Mouse (Mus musculus) stomach, postnatal 0 days (tissue): ENCODE data around the gene Cth. TPM values are rescaled to one million over a fixed set of nuclear protein-coding genes. Genes with fewer than 3 reads are reported as not detected.
A peak's percentile ranks its signal among the peaks of the same experiment; 100 is the strongest.
"Not testable (repeated sequence)": the region's sequence is repeated elsewhere in the genome, so short reads cannot be mapped to it uniquely, and the experiment has no call there.

Source experiments
- ATAC-seq: fragments of 200-750 bp; cut with Nextera tagmentation; 2 replicates; pipeline ENCODE4 v1.8.0; 2017; ENCODE audit not compliant: low FRiP score, low TSS enrichment
- DNase-seq: peaks from one replicate; pipeline ENCODE4 v3.0.0-alpha.2; 2016; ENCODE audit warnings: low spot score
- H3K27ac ChIP-seq: fragments of 300-500 bp; sonication (generic); replicated peaks from 2 replicates; pipeline ENCODE4 v1.5.1; 2014; ENCODE audit warnings: mild to moderate bottlenecking, control low read depth
- H3K27me3 ChIP-seq: fragments of 300-500 bp; sonication (generic); 2 replicates; pipeline ENCODE4 v1.6.1; 2014; ENCODE audit warnings: low read length; ENCODE audit not compliant: control insufficient read depth, insufficient read depth
- H3K36me3 ChIP-seq: fragments of 300-500 bp; sonication (generic); 2 replicates; pipeline ENCODE4 v1.6.1; 2014; ENCODE audit warnings: low read length, mixed read lengths; ENCODE audit not compliant: control insufficient read depth, insufficient read depth
- H3K4me1 ChIP-seq: fragments of 300-500 bp; sonication (generic); replicated peaks from 2 replicates; pipeline ENCODE4 v1.6.1; 2014; ENCODE audit warnings: antibody characterized with exemption; ENCODE audit not compliant: control insufficient read depth, insufficient read depth
- H3K4me2 ChIP-seq: fragments of 300-500 bp; sonication (generic); replicated peaks from 2 replicates; pipeline ENCODE4 v1.6.1; 2014; ENCODE audit warnings: low read depth, mild to moderate bottlenecking, control low read depth, moderate library complexity
- H3K4me3 ChIP-seq: fragments of 300-500 bp; sonication (generic); 2 replicates; pipeline ENCODE4 v1.5.1; 2014; ENCODE audit warnings: low read depth, low read length, control low read depth
- H3K9ac ChIP-seq: fragments of 300-500 bp; sonication (generic); 2 replicates; pipeline ENCODE4 v1.6.1; 2014; ENCODE audit warnings: mild to moderate bottlenecking, low read length, control low read depth, mixed read lengths
- H3K9me3 ChIP-seq: fragments of 300-500 bp; sonication (generic); 2 replicates; pipeline ENCODE4 v1.6.1; 2016; ENCODE audit warnings: low read length; ENCODE audit not compliant: control insufficient read depth
- CTCF ChIP-seq: IDR thresholded peaks from 2 replicates; pipeline ENCODE4 v1.5.1; 2016; ENCODE audit warnings: antibody characterized with exemption, low read depth, mild to moderate bottlenecking, moderate library complexity
- EP300 ChIP-seq: optimal IDR thresholded peaks from 2 replicates; pipeline ENCODE3; 2016; ENCODE audit warnings: antibody characterized with exemption
- WGBS: fragments of 180-500 bp; shearing (Covaris S2); extraction: QIAGEN DNeasy Blood & Tissue Kit; methylation state at CpG from one replicate; pipeline ENCODE4 v1.1.7; 2014; 5-methylcytosine and 5-hydroxymethylcytosine counted together
- polyA plus RNA-seq: library from polyadenylated mRNA; unstranded; fragments of >200 nt; fragmentation: Nextera tagmentation; extraction: Ambion mirVana; gene quantifications from 2 replicates; pipeline ENCODE4 v1.2.1, GENCODE M21; 2015

Gene Cth
- polyA plus RNA-seq, 1 experiment from 2014 or later = 8.5 TPM

DNA sequence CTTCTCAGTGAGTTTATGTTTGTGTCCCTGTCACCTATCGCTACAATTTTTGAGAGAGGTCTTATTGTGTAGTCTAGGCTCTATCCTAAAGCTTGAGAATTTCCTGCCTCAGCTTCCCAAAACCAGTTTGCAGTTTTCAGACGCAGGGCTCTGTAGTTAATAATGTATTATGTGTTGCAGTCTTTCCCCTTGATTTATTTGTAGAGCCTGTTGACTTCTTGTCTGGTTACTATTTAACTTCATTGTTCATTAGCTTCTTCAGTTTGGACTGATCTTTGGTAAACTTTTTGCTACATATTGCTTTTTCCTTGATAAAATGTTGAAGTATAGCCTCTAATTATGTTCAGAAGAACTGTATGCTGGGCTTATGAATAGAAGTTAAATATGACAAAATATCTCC, 27.8 kb upstream of the Cth start:
- H3K9ac ChIP-seq = no peak overlapping the region
- 74% methylated on average over 2 of the region's 2 CpGs for WGBS
- no peak for ATAC-seq

DNA sequence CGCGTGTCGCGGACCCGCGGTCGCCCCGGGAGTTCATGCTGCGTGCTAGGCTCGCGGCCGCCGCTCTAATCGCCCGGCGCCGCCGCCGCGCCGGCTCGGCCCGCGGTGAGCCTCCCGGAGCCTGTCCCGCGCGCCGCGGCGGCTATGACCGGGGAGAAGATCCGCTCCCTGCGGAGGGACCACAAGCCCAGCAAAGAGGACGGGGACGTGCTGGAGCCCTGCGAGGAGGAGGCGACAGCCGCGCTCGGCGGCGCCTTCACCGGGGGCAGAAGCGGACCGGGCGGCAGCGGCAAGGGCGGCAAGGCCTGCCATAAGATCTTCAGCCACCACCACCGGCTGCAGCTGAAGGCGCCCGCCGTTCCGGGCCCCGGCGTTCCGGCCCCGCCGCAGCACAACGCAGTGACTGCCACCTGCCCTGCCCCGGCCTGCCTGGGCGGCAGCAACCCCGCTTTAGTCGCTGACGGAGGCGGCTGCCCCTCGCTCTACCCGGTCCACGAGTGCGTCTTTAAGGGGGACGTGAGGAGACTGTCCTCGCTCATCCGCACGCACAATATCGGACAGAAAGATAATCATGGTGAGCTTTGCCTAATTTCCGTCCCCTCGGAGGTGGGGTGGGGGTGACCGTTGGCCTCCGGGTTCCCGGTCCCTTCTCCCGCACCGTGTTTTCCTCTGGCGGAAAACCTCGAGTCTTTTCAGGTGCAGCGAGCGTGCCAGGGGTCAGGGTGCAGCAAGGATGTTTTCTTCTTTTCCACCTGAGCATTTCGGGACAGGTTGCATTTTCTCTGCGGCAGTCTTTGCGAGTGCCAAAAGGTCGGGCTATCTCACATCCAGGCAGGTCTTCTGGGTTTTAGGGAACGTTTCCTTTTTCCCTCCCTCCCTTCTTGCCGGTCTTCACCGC, 22.8 kb upstream of the Cth start:
- ATAC-seq (peak; percentile 68), DNase-seq (peak; percentile 57)
- H3K9me3 ChIP-seq = no peaks in the 10 kb centered on the region
- peak overlapping the region; percentile 91 for H3K4me2 ChIP-seq
- peak overlapping the region; percentile 97 for H3K9ac ChIP-seq
- H3K4me3 ChIP-seq = peak overlapping the region; percentile 97
- peak overlapping the region; percentile 98 for H3K27ac ChIP-seq
- H3K4me1 ChIP-seq = no peaks in the 10 kb centered on the region
- H3K27me3 ChIP-seq = no peaks in the 10 kb centered on the region
- TF ChIP-seq EP300 (no peak), CTCF (no peak)
- H3K36me3 ChIP-seq = no peaks in the 10 kb centered on the region
- under 1% methylated on average over 72 of the region's 93 CpGs for WGBS

More for the DNA sequence above, 27.8 kb upstream of the Cth start:
- Histone ChIP-seq H3K9me3 (no peaks in the 10 kb centered on the region), H3K4me3 (no peak overlapping the region), H3K27ac (no peak overlapping the region), H3K36me3 (no peaks in the 10 kb centered on the region), H3K4me1 (no peaks in the 10 kb centered on the region), H3K4me2 (no peak overlapping the region), H3K27me3 (no peaks in the 10 kb centered on the region)
- no peak for DNase-seq
- TF ChIP-seq EP300 = no peak
- no peak for TF ChIP-seq CTCF

DNA sequence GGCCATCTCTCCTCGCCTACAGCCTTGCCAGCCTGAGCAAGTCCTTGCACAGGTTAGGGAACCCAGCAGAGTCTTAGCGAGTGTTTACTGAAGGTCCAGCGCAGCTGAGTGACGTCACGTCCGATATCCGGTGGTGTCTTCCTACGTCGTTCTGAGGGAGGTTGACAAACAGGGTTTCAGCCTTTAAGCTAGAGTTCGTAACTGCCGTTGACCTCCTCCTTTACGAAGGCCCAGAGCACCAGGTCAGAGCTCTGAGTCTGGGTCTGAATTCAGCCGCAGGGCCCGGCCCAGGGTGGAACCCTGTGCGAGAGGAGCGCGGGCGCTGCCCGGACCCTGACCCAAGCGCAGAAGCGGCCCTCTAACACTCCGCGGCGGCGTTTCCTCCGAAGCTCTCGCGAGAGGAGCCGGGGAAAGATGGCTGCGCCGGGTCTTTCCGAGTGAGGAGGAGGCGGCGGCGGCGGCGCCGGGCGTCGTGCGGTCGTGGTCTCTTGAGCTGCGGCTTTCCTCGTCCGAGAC, 22.0 kb upstream of the Cth start, which contains the start of gene Ankrd13c:
Gene Ankrd13c, plus strand, starts transcription at position 397 of the 516 bp plus-strand sequence.
- Histone ChIP-seq H3K4me3 (peak within 1 kb of the TSS; percentile 97), H3K9me3 (no peaks in the 10 kb centered on the region), H3K9ac (peak within 1 kb of the TSS; percentile 97), H3K27me3 (no peaks in the 10 kb centered on the region), H3K36me3 (no peaks in the 10 kb centered on the region), H3K4me2 (peak within 1 kb of the TSS; percentile 91), H3K4me1 (no peaks in the 10 kb centered on the region), H3K27ac (peak within 1 kb of the TSS; percentile 98)
- DNase-seq (peak; percentile 93), ATAC-seq (peak; percentile 99)
- WGBS = under 1% methylated on average over 44 of the region's 45 CpGs
- TF ChIP-seq CTCF (no peak), EP300 (peak; percentile 92)

GRCm38 (mm10) chr3:157938585-157938984, 13.7 kb upstream of the Cth start:
- Histone ChIP-seq H3K4me2 (no peak overlapping the region), H3K27ac (no peak overlapping the region), H3K27me3 (no peaks in the 10 kb centered on the region), H3K9me3 (no peaks in the 10 kb centered on the region), H3K4me1 (no peaks in the 10 kb centered on the region), H3K9ac (no peak overlapping the region), H3K36me3 (no peaks in the 10 kb centered on the region), H3K4me3 (no peak overlapping the region)
- 79% methylated on average over 2 of the region's 2 CpGs for WGBS
- no peak for ATAC-seq
- DNase-seq = no peak
- TF ChIP-seq CTCF (no peak), EP300 (no peak)

DNA sequence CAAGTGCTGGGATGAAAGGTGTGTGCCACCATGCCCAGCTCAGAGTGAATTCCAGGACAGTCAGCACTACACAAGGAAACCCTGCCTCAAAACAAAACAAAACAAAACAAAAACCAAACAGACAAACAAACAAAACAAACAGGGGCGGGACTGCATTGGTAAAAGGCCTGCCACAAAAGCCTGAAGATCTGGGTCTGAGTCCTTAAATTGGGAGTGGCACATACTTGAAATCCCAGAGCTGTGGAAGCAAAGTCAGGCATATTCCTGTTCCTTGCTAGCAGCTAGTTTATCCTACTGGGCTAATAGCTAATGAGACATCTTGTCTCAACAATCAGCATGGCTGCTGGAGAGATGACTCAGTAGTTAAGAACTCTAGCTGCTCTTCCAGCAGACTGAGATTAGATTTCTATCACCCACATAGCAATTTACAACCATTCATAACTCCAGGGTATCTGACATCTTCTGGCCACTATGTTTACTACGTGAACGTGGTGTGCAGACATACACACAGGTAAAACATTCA, 9.5 kb upstream of the Cth start:
- H3K9me3 ChIP-seq = no peaks in the 10 kb centered on the region
- ATAC-seq (no peak), DNase-seq (no peak)
- H3K4me2 ChIP-seq = no peak overlapping the region
- no peak overlapping the region for H3K9ac ChIP-seq
- 60% methylated on average over 3 of the region's 3 CpGs for WGBS
- no peaks in the 10 kb centered on the region for H3K36me3 ChIP-seq
- H3K4me3 ChIP-seq = no peak overlapping the region
- no peak overlapping the region for H3K27ac ChIP-seq
- H3K27me3 ChIP-seq = no peaks in the 10 kb centered on the region
- H3K4me1 ChIP-seq = no peaks in the 10 kb centered on the region
- TF ChIP-seq EP300 (no peak), CTCF (no peak)

GRCm38 (mm10) chr3:157933223-157933622, 8.3 kb upstream of the Cth start:
- not testable (repeated sequence) for DNase-seq, H3K4me3 ChIP-seq, H3K27ac ChIP-seq, H3K9ac ChIP-seq, H3K36me3 ChIP-seq, H3K9me3 ChIP-seq, H3K4me1 ChIP-seq, ATAC-seq, H3K4me2 ChIP-seq, H3K27me3 ChIP-seq
- 71% methylated on average over 5 of the region's 6 CpGs for WGBS
